Comparison of ENCODE assay signal across 11 mouse cellular contexts in genomic region chr4:149877202-149877601, GRCm38 (mm10).
DNase-seq lines count a peak whose midpoint lies in the region; ATAC-seq and TF ChIP-seq lines count a peak whose summit lies in the region.
"Had no signal": no experiment of that assay in that cellular context is flagged by ENCODE, and none has a peak within 500 bp of the region (broad histone marks: within the 10 kb centered on the region; RNA-seq: fewer than 3 reads in every experiment).

No protein-coding gene starts in this region.

- H3K9ac ChIP-seq in kidney, embryonic 15.5 days: no peak overlapping the region
- no peak overlapping the region for H3K9ac ChIP-seq in hindbrain, postnatal 0 days (replicated peaks; ENCODE audit: low read length)
- H3K9ac ChIP-seq in neural tube, embryonic 12.5 days: peak overlapping the region; percentile 42; the same call in 1 of the 2 replicates

- TF ChIP-seq CTCF in hindbrain, postnatal 0 days (IDR thresholded peaks at IDR 0.05; ENCODE audit: low read depth): peak; percentile 48

- H3K4me1 ChIP-seq in kidney, embryonic 15.5 days: peaks cover 67% of the 10 kb centered on the region
- H3K4me1 ChIP-seq in embryonic facial prominence, embryonic 10.5 days: peaks cover 77% of the 10 kb centered on the region
- H3K4me1 ChIP-seq in hindbrain, postnatal 0 days (ENCODE audit: insufficient read depth, low read length): peaks cover 30% of the 10 kb centered on the region
- H3K4me1 ChIP-seq in neural tube, embryonic 12.5 days: peaks cover 45% of the 10 kb centered on the region

- peak overlapping the region; percentile 48 for H3K27ac ChIP-seq in kidney, embryonic 15.5 days
- H3K27ac ChIP-seq in embryonic facial prominence, embryonic 10.5 days (replicated peaks): peak overlapping the region; percentile 80
- no peak overlapping the region for H3K27ac ChIP-seq in hindbrain, postnatal 0 days
- H3K27ac ChIP-seq in neural tube, embryonic 12.5 days: no peak overlapping the region

- H3K27me3 ChIP-seq in kidney, embryonic 15.5 days: 0 out of 2 replicates have a peak, but pooled peaks cover 14% of the 10 kb centered on the region
- H3K27me3 ChIP-seq in embryonic facial prominence, embryonic 10.5 days (replicated peaks; ENCODE audit: low read depth, poor library complexity, severe bottlenecking): peaks cover 10% of the 10 kb centered on the region; the same call in 1 of the 2 replicates
- no peaks in the 10 kb centered on the region for H3K27me3 ChIP-seq in hindbrain, postnatal 0 days (ENCODE audit: insufficient read depth, low read length)
- H3K27me3 ChIP-seq in neural tube, embryonic 12.5 days (replicated peaks): no peaks in the 10 kb centered on the region

- H3K36me3 ChIP-seq in kidney, embryonic 15.5 days: no peaks in the 10 kb centered on the region
- no peaks in the 10 kb centered on the region for H3K36me3 ChIP-seq in embryonic facial prominence, embryonic 10.5 days (replicated peaks)
- H3K36me3 ChIP-seq in hindbrain, postnatal 0 days (ENCODE audit: insufficient read depth, low read length): no peaks in the 10 kb centered on the region
- no peaks in the 10 kb centered on the region for H3K36me3 ChIP-seq in neural tube, embryonic 12.5 days

- no peak for DNase-seq in kidney, postnatal 25 days
- peak; percentile 44 for DNase-seq in embryonic facial prominence, embryonic 10.5 days (ENCODE audit: low spot score)
- DNase-seq in hindbrain, postnatal 0 days (ENCODE audit: low spot score): no peak
- no peak for DNase-seq in cerebellum, adult 11 months
- DNase-seq in adrenal gland, postnatal 4 days (ENCODE audit: low spot score in 2 of 2): no peak
- no peak for DNase-seq in spleen, postnatal 14 days (ENCODE audit: low spot score in 2 of 2)
- DNase-seq: layer of hippocampus, postnatal 36 days; thymus, postnatal 36 days had no signal

- 0 out of 2 replicates have a peak, but pooled peaks have one; percentile 12 for ATAC-seq in kidney, embryonic 15.5 days (replicated peaks; ENCODE audit: low FRiP score)
- ATAC-seq in hindbrain, postnatal 0 days: 0 out of 2 replicates have a peak, but pooled peaks have one; percentile 11
- ATAC-seq in neural tube, embryonic 12.5 days (ENCODE audit: low FRiP score, low read depth): peak; percentile 5; the same call in 1 of the 2 replicates
- ATAC-seq: inflammation-experienced regulatory T-cells, adult 6 months had no signal

- H3K9me3 ChIP-seq in kidney, embryonic 15.5 days (replicated peaks): no peaks in the 10 kb centered on the region
- H3K9me3 ChIP-seq in embryonic facial prominence, embryonic 10.5 days: no peaks in the 10 kb centered on the region
- H3K9me3 ChIP-seq in hindbrain, postnatal 0 days (ENCODE audit: low read length): no peaks in the 10 kb centered on the region
- H3K9me3 ChIP-seq in neural tube, embryonic 12.5 days: no peaks in the 10 kb centered on the region

- 35% methylated on average over 3 of the region's 3 CpGs for WGBS in kidney, embryonic 15.5 days
- 44% methylated on average over 3 of the region's 3 CpGs for WGBS in embryonic facial prominence, embryonic 10.5 days
- WGBS in hindbrain, postnatal 0 days: 49% methylated on average over 3 of the region's 3 CpGs
- 48% methylated on average over 3 of the region's 3 CpGs for WGBS in neural tube, embryonic 12.5 days

- H3K4me2 ChIP-seq in kidney, embryonic 15.5 days: no peak overlapping the region
- no peak overlapping the region for H3K4me2 ChIP-seq in hindbrain, postnatal 0 days (ENCODE audit: low read depth, low read length)
- no peak overlapping the region for H3K4me2 ChIP-seq in neural tube, embryonic 12.5 days (replicated peaks)

- no peak overlapping the region for H3K4me3 ChIP-seq in kidney, embryonic 15.5 days (replicated peaks)
- H3K4me3 ChIP-seq in embryonic facial prominence, embryonic 10.5 days: no peak overlapping the region
- H3K4me3 ChIP-seq in hindbrain, postnatal 0 days (ENCODE audit: low read length): no peak overlapping the region
- H3K4me3 ChIP-seq in neural tube, embryonic 12.5 days: no peak overlapping the region

Comparison
In these comparisons a context has a peak if more than half of its experiments do, and no peak if none do; other contexts are left out.
1. H3K27ac ChIP-seq: peak in kidney, embryonic 15.5 days (single experiment) and embryonic facial prominence, embryonic 10.5 days (single experiment); none in hindbrain, postnatal 0 days (single experiment) and neural tube, embryonic 12.5 days (single experiment).
2. Peak in every context shown above with its lines, with median percentiles within 50 percentile points of each other: ATAC-seq.